Mouse (Mus musculus): Measurements from ENCODE around the gene C1s2. TPM values are rescaled to one million over a fixed set of nuclear protein-coding genes. Genes with fewer than 3 reads are reported as not detected.
"Not testable (repeated sequence)": the region's sequence is repeated elsewhere in the genome, so short reads cannot be mapped to it uniquely, and the experiment has no call there.

C1s2 gene
- polyA plus RNA-seq, 2 experiments = 0.24 TPM; not detected in 1

DNA sequence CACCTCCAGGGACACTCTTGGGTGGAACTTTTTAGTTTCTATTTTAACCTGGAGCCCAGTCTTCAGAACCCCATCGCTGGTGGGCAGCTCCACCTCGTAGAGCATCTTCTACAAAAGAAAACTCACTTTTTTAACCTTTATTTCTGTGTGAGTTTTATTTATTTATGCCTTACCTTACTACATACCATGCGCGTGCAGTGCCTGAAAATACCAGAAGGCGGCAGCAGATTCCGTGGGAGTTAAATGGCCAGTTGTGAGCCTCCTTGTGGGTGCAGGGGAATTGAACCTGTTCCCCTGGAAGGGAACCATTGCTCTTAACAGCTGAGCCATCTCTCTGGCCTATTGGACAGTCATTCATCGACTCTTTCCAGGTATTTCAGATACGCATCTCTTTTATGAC lies 5.1 kb upstream of the C1s2 start:
- Histone ChIP-seq H3K9ac (ENCODE audit: low read depth, low read length, severe bottlenecking) (no peak overlapping the region), H3K4me2 (replicated peaks; ENCODE audit: low read depth, low read length, severe bottlenecking) (no peak overlapping the region), H3K36me3 (ENCODE audit: control insufficient read depth, insufficient read depth, low read length) (no peaks in the 10 kb centered on the region), H3K27ac (replicated peaks; ENCODE audit: low read depth, low read length) (no peak overlapping the region), H3K9me3 (ENCODE audit: control insufficient read depth, low read length) (no peaks in the 10 kb centered on the region), H3K27me3 (ENCODE audit: control insufficient read depth, insufficient read depth, low read length) (no peaks in the 10 kb centered on the region), H3K4me1 (ENCODE audit: control insufficient read depth, insufficient read depth, low read length) (no peaks in the 10 kb centered on the region), H3K4me3 (replicated peaks; ENCODE audit: low read length) (no peak overlapping the region)
- no peak for TF ChIP-seq POLR2A (IDR thresholded peaks at IDR 0.05; ENCODE audit: borderline replicate concordance, extremely low read depth, insufficient read depth, insufficient read length)
- no peak for ATAC-seq (ENCODE audit: low FRiP score, low read depth)
- WGBS = 36% methylated on average over 8 of the region's 8 CpGs
- peak; percentile 8 for DNase-seq (ENCODE audit: low spot score)

DNA sequence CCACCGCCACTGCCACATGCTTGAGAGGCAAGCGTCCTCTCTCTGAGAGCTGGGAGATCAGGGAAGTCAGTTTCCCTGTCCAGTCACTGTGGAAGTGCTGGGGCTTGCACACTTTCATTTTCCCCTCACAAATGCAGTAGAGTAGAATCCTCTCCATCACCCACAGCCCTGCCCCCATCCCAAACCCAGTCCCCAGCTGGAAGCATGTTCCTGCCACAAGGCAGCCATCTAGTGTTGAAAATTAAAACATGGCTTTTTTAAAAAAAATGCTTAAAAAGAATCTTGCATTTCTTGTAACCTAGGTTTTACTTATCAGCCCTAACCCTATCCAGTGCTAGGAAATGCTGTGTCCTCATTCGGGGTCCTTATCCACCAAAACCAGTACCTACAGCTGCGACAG lies 4.2 kb upstream of the C1s2 start:
- Histone ChIP-seq H3K27ac (replicated peaks; ENCODE audit: low read depth, low read length) (no peak overlapping the region), H3K9me3 (ENCODE audit: control insufficient read depth, low read length) (no peaks in the 10 kb centered on the region), H3K4me1 (ENCODE audit: control insufficient read depth, insufficient read depth, low read length) (no peaks in the 10 kb centered on the region), H3K4me3 (replicated peaks; ENCODE audit: low read length) (no peak overlapping the region), H3K27me3 (ENCODE audit: control insufficient read depth, insufficient read depth, low read length) (no peaks in the 10 kb centered on the region), H3K4me2 (replicated peaks; ENCODE audit: low read depth, low read length, severe bottlenecking) (no peak overlapping the region), H3K36me3 (ENCODE audit: control insufficient read depth, insufficient read depth, low read length) (no peaks in the 10 kb centered on the region), H3K9ac (ENCODE audit: low read depth, low read length, severe bottlenecking) (no peak overlapping the region)
- 89% methylated on average over 3 of the region's 4 CpGs for WGBS
- no peak for ATAC-seq (ENCODE audit: low FRiP score, low read depth)
- no peak for DNase-seq (ENCODE audit: low spot score)
- TF ChIP-seq POLR2A (IDR thresholded peaks at IDR 0.05; ENCODE audit: borderline replicate concordance, extremely low read depth, insufficient read depth, insufficient read length) = no peak

DNA sequence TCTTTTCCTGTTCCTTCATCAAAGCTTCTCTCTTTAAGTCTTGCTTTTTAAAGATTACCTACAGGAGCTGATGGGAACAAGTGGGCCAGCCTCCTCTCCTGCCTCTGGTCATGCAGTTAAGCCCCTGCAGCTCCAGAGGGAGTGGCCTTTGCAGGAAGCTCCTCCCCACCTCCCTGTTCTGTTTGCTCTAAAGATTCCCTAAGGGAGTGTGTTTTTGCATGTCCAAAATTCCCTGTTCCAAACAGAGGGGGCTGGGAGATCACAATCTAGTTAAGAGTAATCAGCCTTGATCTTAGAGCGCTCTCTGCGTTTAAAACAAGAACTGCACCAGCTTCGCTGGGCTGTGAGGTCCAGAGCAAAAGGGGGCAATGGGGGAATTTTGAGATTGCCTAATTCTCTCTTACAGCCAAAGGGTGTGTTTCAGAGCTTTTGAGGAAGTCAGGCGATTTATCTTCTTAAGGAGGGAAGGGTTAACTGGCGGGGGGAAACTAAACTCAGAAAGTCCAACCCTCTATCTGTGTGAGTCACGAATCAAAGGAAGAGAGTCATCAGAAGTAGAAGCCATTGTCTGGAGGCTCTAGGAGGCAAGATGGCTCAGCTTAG lies 1.1 kb upstream of the C1s2 start:
- H3K9ac ChIP-seq (ENCODE audit: low read depth, low read length, severe bottlenecking); DNase-seq (ENCODE audit: low spot score); H3K4me2 ChIP-seq (replicated peaks; ENCODE audit: low read depth, low read length, severe bottlenecking); H3K27me3 ChIP-seq (ENCODE audit: control insufficient read depth, insufficient read depth, low read length); H3K9me3 ChIP-seq (ENCODE audit: control insufficient read depth, low read length); ATAC-seq (ENCODE audit: low FRiP score, low read depth); H3K27ac ChIP-seq (replicated peaks; ENCODE audit: low read depth, low read length); H3K4me3 ChIP-seq (replicated peaks; ENCODE audit: low read length); H3K36me3 ChIP-seq (ENCODE audit: control insufficient read depth, insufficient read depth, low read length); H3K4me1 ChIP-seq (ENCODE audit: control insufficient read depth, insufficient read depth, low read length): not testable (repeated sequence)
- WGBS = 43% methylated on average over 6 of the region's 6 CpGs

GRCm38 (mm10) chr6:124630763-124631162 lies 5.1 kb downstream of the C1s2 start:
- no peaks in the 10 kb centered on the region for H3K9me3 ChIP-seq (ENCODE audit: control insufficient read depth, low read length)
- no peak overlapping the region for H3K4me2 ChIP-seq (replicated peaks; ENCODE audit: low read depth, low read length, severe bottlenecking)
- DNase-seq (ENCODE audit: low spot score) (no peak), ATAC-seq (ENCODE audit: low FRiP score, low read depth) (no peak)
- no peaks in the 10 kb centered on the region for H3K4me1 ChIP-seq (ENCODE audit: control insufficient read depth, insufficient read depth, low read length)
- no peak overlapping the region for H3K9ac ChIP-seq (ENCODE audit: low read depth, low read length, severe bottlenecking)
- WGBS = 85% methylated on average over 4 of the region's 4 CpGs
- H3K27me3 ChIP-seq (ENCODE audit: control insufficient read depth, insufficient read depth, low read length) = no peaks in the 10 kb centered on the region
- no peaks in the 10 kb centered on the region for H3K36me3 ChIP-seq (ENCODE audit: control insufficient read depth, insufficient read depth, low read length)
- H3K27ac ChIP-seq (replicated peaks; ENCODE audit: low read depth, low read length) = no peak overlapping the region
- no peak overlapping the region for H3K4me3 ChIP-seq (replicated peaks; ENCODE audit: low read length)
- no peak for TF ChIP-seq POLR2A (IDR thresholded peaks at IDR 0.05; ENCODE audit: borderline replicate concordance, extremely low read depth, insufficient read depth, insufficient read length)

GRCm38 (mm10) chr6:124626184-124626583 lies 9.7 kb downstream of the C1s2 start:
- not testable (repeated sequence) for H3K27ac ChIP-seq (replicated peaks; ENCODE audit: low read depth, low read length); H3K4me1 ChIP-seq (ENCODE audit: control insufficient read depth, insufficient read depth, low read length); H3K9me3 ChIP-seq (ENCODE audit: control insufficient read depth, low read length); DNase-seq (ENCODE audit: low spot score); H3K4me2 ChIP-seq (replicated peaks; ENCODE audit: low read depth, low read length, severe bottlenecking); H3K9ac ChIP-seq (ENCODE audit: low read depth, low read length, severe bottlenecking); H3K36me3 ChIP-seq (ENCODE audit: control insufficient read depth, insufficient read depth, low read length); H3K4me3 ChIP-seq (replicated peaks; ENCODE audit: low read length); ATAC-seq (ENCODE audit: low FRiP score, low read depth); H3K27me3 ChIP-seq (ENCODE audit: control insufficient read depth, insufficient read depth, low read length)
- 39% methylated on average over 1 of the region's 1 CpGs for WGBS

- Histone ChIP-seq H3K27me3 (ENCODE audit: control insufficient read depth, insufficient read depth, low read length) (no peaks in the 10 kb centered on the region), H3K4me3 (replicated peaks; ENCODE audit: low read length) (no peak overlapping the region), H3K9ac (ENCODE audit: low read depth, low read length, severe bottlenecking) (no peak overlapping the region), H3K36me3 (ENCODE audit: control insufficient read depth, insufficient read depth, low read length) (no peaks in the 10 kb centered on the region), H3K4me2 (replicated peaks; ENCODE audit: low read depth, low read length, severe bottlenecking) (no peak overlapping the region), H3K9me3 (ENCODE audit: control insufficient read depth, low read length) (no peaks in the 10 kb centered on the region), H3K4me1 (ENCODE audit: control insufficient read depth, insufficient read depth, low read length) (no peaks in the 10 kb centered on the region), H3K27ac (replicated peaks; ENCODE audit: low read depth, low read length) (no peak overlapping the region)
- no peak for TF ChIP-seq POLR2A (IDR thresholded peaks at IDR 0.05; ENCODE audit: borderline replicate concordance, extremely low read depth, insufficient read depth, insufficient read length)
- no peak for DNase-seq (ENCODE audit: low spot score)
- no peak for ATAC-seq (ENCODE audit: low FRiP score, low read depth)
- 84% methylated on average over 13 of the region's 13 CpGs for WGBS
Observed at GRCm38 (mm10) chr6:124625612-124626011, 10.3 kb downstream of the C1s2 start.
